Mouse (Mus musculus) urinary bladder, postnatal 4 days (tissue): ENCODE data around the gene Fut8.
A peak's percentile ranks its signal among the peaks of the same experiment; 100 is the strongest.
"Not testable (repeated sequence)": the region's sequence is repeated elsewhere in the genome, so short reads cannot be mapped to it uniquely, and the experiment has no call there.

Experiments
- DNase-seq, 2 experiments: peaks; one replicate each; pipeline ENCODE4 v3.0.0; 2021 to 2022; ENCODE audit warnings: low spot score in 2 of 2

The Fut8 gene

GRCm38 (mm10) chr12:77500439-77501055 is 262.6 kb downstream of the Fut8 start:
- DNase-seq, result peak in 1 of 2 experiments; percentile 45

- DNase-seq, result no peak
These were observed 263.7 kb downstream of the Fut8 start for GRCm38 (mm10) chr12:77501466-77502240.

- no peak for DNase-seq
These were observed 264.3 kb downstream of the Fut8 start for GRCm38 (mm10) chr12:77502243-77502642.

GRCm38 (mm10) chr12:77505431-77505830 is 267.5 kb downstream of the Fut8 start:
- no peak for DNase-seq

GRCm38 (mm10) chr12:77507770-77508169 is 269.8 kb downstream of the Fut8 start:
- DNase-seq, result peak in 1 of 2 experiments; percentile 54

- peak in 1 of 2 experiments; percentile 51 for DNase-seq
These were observed 272.8 kb downstream of the Fut8 start for GRCm38 (mm10) chr12:77510758-77511157.

- peak in 1 of 2 experiments; percentile 28 for DNase-seq
These were observed 273.3 kb downstream of the Fut8 start for GRCm38 (mm10) chr12:77511206-77511605.

- no peak for DNase-seq
These were observed 273.7 kb downstream of the Fut8 start for GRCm38 (mm10) chr12:77511631-77512030.

- DNase-seq, result peak in 1 of 2 experiments; percentile 44
These were observed 278.9 kb downstream of the Fut8 start for GRCm38 (mm10) chr12:77516805-77517204.

GRCm38 (mm10) chr12:77517691-77518090 is 279.8 kb downstream of the Fut8 start:
- peak in 1 of 2 experiments; percentile 54 for DNase-seq

- peak in 1 of 2 experiments; percentile 36 for DNase-seq
These were observed 281.7 kb downstream of the Fut8 start for GRCm38 (mm10) chr12:77519534-77520102.

- DNase-seq, result not testable (repeated sequence)
These were observed 286.1 kb downstream of the Fut8 start for GRCm38 (mm10) chr12:77524014-77524413.
